Mouse (Mus musculus): ENCODE results near the gene Nmnat2. TPM values are rescaled to one million over a fixed set of nuclear protein-coding genes. Genes with fewer than 3 reads are reported as not detected.
A peak's percentile ranks its signal among the peaks of the same experiment; 100 is the strongest.

Nmnat2 gene
- polyA plus RNA-seq, 1 experiment from 2014 or later: 47.7 TPM

- H3K36me3 ChIP-seq (ENCODE audit: control insufficient read depth, insufficient read depth, low read length): no peaks in the 10 kb centered on the region
- no peak overlapping the region for H3K27ac ChIP-seq (ENCODE audit: low read depth, low read length)
- no peak for DNase-seq (ENCODE audit: low spot score)
- 0 out of 2 replicates have a peak, but pooled peaks cover 3% of the 10 kb centered on the region for H3K4me1 ChIP-seq (ENCODE audit: control insufficient read depth, insufficient read depth, low read length)
- no peak overlapping the region for H3K4me2 ChIP-seq (ENCODE audit: low read depth)
- H3K4me3 ChIP-seq (ENCODE audit: low read depth, low read length): no peak overlapping the region
- ATAC-seq (ENCODE audit: insufficient read depth, low FRiP score, low TSS enrichment): no peak
- no peak overlapping the region for H3K9ac ChIP-seq (ENCODE audit: low read length)
- H3K27me3 ChIP-seq (ENCODE audit: control insufficient read depth, insufficient read depth, low read length): no peaks in the 10 kb centered on the region
- 77% methylated on average over 7 of the region's 7 CpGs for WGBS
- H3K9me3 ChIP-seq (ENCODE audit: control insufficient read depth, low read length): no peaks in the 10 kb centered on the region
Observed at GRCm38 (mm10) chr1:153021034-153021638, 66.3 kb downstream of the Nmnat2 start.

GRCm38 (mm10) chr1:153023018-153023417 is 68.2 kb downstream of the Nmnat2 start:
- Histone ChIP-seq H3K4me1 (ENCODE audit: control insufficient read depth, insufficient read depth, low read length) (no peaks in the 10 kb centered on the region), H3K27me3 (ENCODE audit: control insufficient read depth, insufficient read depth, low read length) (no peaks in the 10 kb centered on the region), H3K4me3 (ENCODE audit: low read depth, low read length) (no peak overlapping the region), H3K36me3 (ENCODE audit: control insufficient read depth, insufficient read depth, low read length) (no peaks in the 10 kb centered on the region), H3K9ac (ENCODE audit: low read length) (no peak overlapping the region), H3K4me2 (ENCODE audit: low read depth) (no peak overlapping the region), H3K27ac (ENCODE audit: low read depth, low read length) (no peak overlapping the region), H3K9me3 (ENCODE audit: control insufficient read depth, low read length) (no peaks in the 10 kb centered on the region)
- 87% methylated on average over 4 of the region's 4 CpGs for WGBS
- ATAC-seq (ENCODE audit: insufficient read depth, low FRiP score, low TSS enrichment) (no peak), DNase-seq (ENCODE audit: low spot score) (no peak)

- H3K27me3 ChIP-seq (ENCODE audit: control insufficient read depth, insufficient read depth, low read length): no peaks in the 10 kb centered on the region
- H3K4me1 ChIP-seq (ENCODE audit: control insufficient read depth, insufficient read depth, low read length): no peaks in the 10 kb centered on the region
- H3K27ac ChIP-seq (ENCODE audit: low read depth, low read length): no peak overlapping the region
- H3K4me2 ChIP-seq (ENCODE audit: low read depth): no peak overlapping the region
- no peak overlapping the region for H3K4me3 ChIP-seq (ENCODE audit: low read depth, low read length)
- no peaks in the 10 kb centered on the region for H3K9me3 ChIP-seq (ENCODE audit: control insufficient read depth, low read length)
- WGBS: 80% methylated on average over 2 of the region's 2 CpGs
- no peak overlapping the region for H3K9ac ChIP-seq (ENCODE audit: low read length)
- no peaks in the 10 kb centered on the region for H3K36me3 ChIP-seq (ENCODE audit: control insufficient read depth, insufficient read depth, low read length)
- DNase-seq (ENCODE audit: low spot score): no peak
- no peak for ATAC-seq (ENCODE audit: insufficient read depth, low FRiP score, low TSS enrichment)
Observed at GRCm38 (mm10) chr1:153023875-153024274, 69.1 kb downstream of the Nmnat2 start.

GRCm38 (mm10) chr1:153024453-153024852 is 69.7 kb downstream of the Nmnat2 start:
- no peaks in the 10 kb centered on the region for H3K9me3 ChIP-seq (ENCODE audit: control insufficient read depth, low read length)
- no peaks in the 10 kb centered on the region for H3K36me3 ChIP-seq (ENCODE audit: control insufficient read depth, insufficient read depth, low read length)
- no peak overlapping the region for H3K4me3 ChIP-seq (ENCODE audit: low read depth, low read length)
- H3K4me1 ChIP-seq (ENCODE audit: control insufficient read depth, insufficient read depth, low read length): no peaks in the 10 kb centered on the region
- no peak overlapping the region for H3K4me2 ChIP-seq (ENCODE audit: low read depth)
- no peak for DNase-seq (ENCODE audit: low spot score)
- no peak overlapping the region for H3K9ac ChIP-seq (ENCODE audit: low read length)
- ATAC-seq (ENCODE audit: insufficient read depth, low FRiP score, low TSS enrichment): no peak
- WGBS: 85% methylated on average over 2 of the region's 2 CpGs
- H3K27me3 ChIP-seq (ENCODE audit: control insufficient read depth, insufficient read depth, low read length): no peaks in the 10 kb centered on the region
- no peak overlapping the region for H3K27ac ChIP-seq (ENCODE audit: low read depth, low read length)

- ATAC-seq (ENCODE audit: insufficient read depth, low FRiP score, low TSS enrichment) (no peak), DNase-seq (ENCODE audit: low spot score) (no peak)
- no peaks in the 10 kb centered on the region for H3K36me3 ChIP-seq (ENCODE audit: control insufficient read depth, insufficient read depth, low read length)
- H3K9me3 ChIP-seq (ENCODE audit: control insufficient read depth, low read length): no peaks in the 10 kb centered on the region
- H3K4me1 ChIP-seq (ENCODE audit: control insufficient read depth, insufficient read depth, low read length): peaks cover 26% of the 10 kb centered on the region
- 52% methylated on average over 6 of the region's 6 CpGs for WGBS
- no peak overlapping the region for H3K4me3 ChIP-seq (ENCODE audit: low read depth, low read length)
- peak overlapping the region; percentile 50; the same call in 1 of the 2 replicates for H3K27ac ChIP-seq (ENCODE audit: low read depth, low read length)
- no peaks in the 10 kb centered on the region for H3K27me3 ChIP-seq (ENCODE audit: control insufficient read depth, insufficient read depth, low read length)
- no peak overlapping the region for H3K9ac ChIP-seq (ENCODE audit: low read length)
- H3K4me2 ChIP-seq (ENCODE audit: low read depth): no peak overlapping the region
Observed at GRCm38 (mm10) chr1:153031345-153031744, 76.6 kb downstream of the Nmnat2 start.

GRCm38 (mm10) chr1:153031954-153032353 is 77.2 kb downstream of the Nmnat2 start:
- H3K27ac ChIP-seq (ENCODE audit: low read depth, low read length): peak overlapping the region; percentile 50; the same call in 1 of the 2 replicates
- H3K4me1 ChIP-seq (ENCODE audit: control insufficient read depth, insufficient read depth, low read length): peaks cover 26% of the 10 kb centered on the region
- H3K4me3 ChIP-seq (ENCODE audit: low read depth, low read length): no peak overlapping the region
- H3K9me3 ChIP-seq (ENCODE audit: control insufficient read depth, low read length): no peaks in the 10 kb centered on the region
- ATAC-seq (ENCODE audit: insufficient read depth, low FRiP score, low TSS enrichment) (no peak), DNase-seq (ENCODE audit: low spot score) (no peak)
- WGBS: 66% methylated on average over 12 of the region's 12 CpGs
- no peak overlapping the region for H3K9ac ChIP-seq (ENCODE audit: low read length)
- no peaks in the 10 kb centered on the region for H3K27me3 ChIP-seq (ENCODE audit: control insufficient read depth, insufficient read depth, low read length)
- H3K36me3 ChIP-seq (ENCODE audit: control insufficient read depth, insufficient read depth, low read length): no peaks in the 10 kb centered on the region
- H3K4me2 ChIP-seq (ENCODE audit: low read depth): no peak overlapping the region

- Histone ChIP-seq H3K4me1 (ENCODE audit: control insufficient read depth, insufficient read depth, low read length) (peaks cover 29% of the 10 kb centered on the region), H3K36me3 (ENCODE audit: control insufficient read depth, insufficient read depth, low read length) (no peaks in the 10 kb centered on the region), H3K27ac (ENCODE audit: low read depth, low read length) (no peak overlapping the region), H3K9ac (ENCODE audit: low read length) (no peak overlapping the region), H3K9me3 (ENCODE audit: control insufficient read depth, low read length) (no peaks in the 10 kb centered on the region), H3K4me2 (ENCODE audit: low read depth) (no peak overlapping the region), H3K27me3 (ENCODE audit: control insufficient read depth, insufficient read depth, low read length) (no peaks in the 10 kb centered on the region), H3K4me3 (ENCODE audit: low read depth, low read length) (no peak overlapping the region)
- no peak for DNase-seq (ENCODE audit: low spot score)
- 62% methylated on average over 5 of the region's 5 CpGs for WGBS
- no peak for ATAC-seq (ENCODE audit: insufficient read depth, low FRiP score, low TSS enrichment)
Observed at GRCm38 (mm10) chr1:153033145-153033908, 78.5 kb downstream of the Nmnat2 start.

- Histone ChIP-seq H3K4me2 (ENCODE audit: low read depth) (no peak overlapping the region), H3K9me3 (ENCODE audit: control insufficient read depth, low read length) (no peaks in the 10 kb centered on the region), H3K4me3 (ENCODE audit: low read depth, low read length) (no peak overlapping the region), H3K36me3 (ENCODE audit: control insufficient read depth, insufficient read depth, low read length) (no peaks in the 10 kb centered on the region), H3K4me1 (ENCODE audit: control insufficient read depth, insufficient read depth, low read length) (peaks cover 29% of the 10 kb centered on the region), H3K27ac (ENCODE audit: low read depth, low read length) (no peak overlapping the region), H3K9ac (ENCODE audit: low read length) (no peak overlapping the region), H3K27me3 (ENCODE audit: control insufficient read depth, insufficient read depth, low read length) (no peaks in the 10 kb centered on the region)
- 87% methylated on average over 7 of the region's 7 CpGs for WGBS
- ATAC-seq (ENCODE audit: insufficient read depth, low FRiP score, low TSS enrichment): no peak
- no peak for DNase-seq (ENCODE audit: low spot score)
Observed at GRCm38 (mm10) chr1:153034064-153034463, 79.3 kb downstream of the Nmnat2 start.
